Mouse (Mus musculus) lung, embryonic 16.5 days (tissue): ENCODE measurements around the gene Wfikkn1. TPM values are rescaled to one million over a fixed set of nuclear protein-coding genes. Genes with fewer than 3 reads are reported as not detected.

Experiments used
- ATAC-seq: fragments of 200-750 bp; cut with Nextera tagmentation; 2 replicates; pipeline ENCODE4 v1.8.0; 2017; ENCODE audit warnings: low read depth, mild to moderate bottlenecking, moderate library complexity
- H3K27ac ChIP-seq: fragments of 300-500 bp; sonication (generic); 2 replicates; pipeline ENCODE4 v1.5.1; 2014; ENCODE audit warnings: mild to moderate bottlenecking, control low read depth, low read length
- H3K27me3 ChIP-seq: fragments of 300-500 bp; sonication (generic); 2 replicates; pipeline ENCODE4 v1.6.1; 2014; ENCODE audit warnings: low read depth, low read length, mixed read lengths; ENCODE audit not compliant: control insufficient read depth, insufficient read depth
- H3K36me3 ChIP-seq: fragments of 300-500 bp; sonication (generic); 2 replicates; pipeline ENCODE4 v1.6.1; 2014; ENCODE audit warnings: low read length; ENCODE audit not compliant: control insufficient read depth, insufficient read depth
- H3K4me1 ChIP-seq: fragments of 300-500 bp; sonication (generic); replicated peaks from 2 replicates; pipeline ENCODE4 v1.6.1; 2014; ENCODE audit warnings: low read length, mixed read lengths; ENCODE audit not compliant: control insufficient read depth, insufficient read depth
- H3K4me2 ChIP-seq: fragments of 300-500 bp; sonication (generic); 2 replicates; pipeline ENCODE4 v1.6.1; 2014; ENCODE audit warnings: low read depth, low read length, control low read depth
- H3K4me3 ChIP-seq: fragments of 300-500 bp; sonication (generic); 2 replicates; pipeline ENCODE4 v1.5.1; 2014; ENCODE audit warnings: mild to moderate bottlenecking, low read length, control low read depth
- H3K9ac ChIP-seq: fragments of 300-500 bp; sonication (generic); 2 replicates; pipeline ENCODE4 v1.6.1; 2014; ENCODE audit warnings: low read length, control low read depth
- H3K9me3 ChIP-seq: fragments of 300-500 bp; sonication (generic); 2 replicates; pipeline ENCODE4 v1.6.1; 2016; ENCODE audit warnings: low read length; ENCODE audit not compliant: control insufficient read depth
- WGBS: fragments of 180-500 bp; shearing (Covaris S2); extraction: QIAGEN DNeasy Blood & Tissue Kit; methylation state at CpG from one replicate; pipeline ENCODE4 v1.1.7; 2014; 5-methylcytosine and 5-hydroxymethylcytosine counted together
- polyA plus RNA-seq: library from polyadenylated mRNA; unstranded; fragments of >200 nt; fragmentation: Nextera tagmentation; extraction: Ambion mirVana; gene quantifications from 2 replicates; pipeline ENCODE4 v1.2.1, GENCODE M21; 2015

Gene Wfikkn1
- polyA plus RNA-seq, 1 experiment from 2014 or later: 0.43 TPM

GRCm38 (mm10) chr17:25913877-25914275 is 33.2 kb upstream of the Wfikkn1 start:
- no peak for ATAC-seq
- WGBS: 42% methylated on average over 1 of the region's 1 CpGs
- Histone ChIP-seq H3K4me2 (no peak overlapping the region), H3K4me1 (peaks cover 22% of the 10 kb centered on the region), H3K9me3 (no peaks in the 10 kb centered on the region), H3K9ac (no peak overlapping the region), H3K27ac (no peak overlapping the region), H3K4me3 (no peak overlapping the region), H3K36me3 (peaks cover 6% of the 10 kb centered on the region; the same call in 1 of the 2 replicates), H3K27me3 (no peaks in the 10 kb centered on the region)

GRCm38 (mm10) chr17:25913186-25913876 is 32.7 kb upstream of the Wfikkn1 start:
- Histone ChIP-seq H3K27ac (no peak overlapping the region), H3K4me2 (no peak overlapping the region)
- 77% methylated on average over 14 of the region's 14 CpGs for WGBS

DNA sequence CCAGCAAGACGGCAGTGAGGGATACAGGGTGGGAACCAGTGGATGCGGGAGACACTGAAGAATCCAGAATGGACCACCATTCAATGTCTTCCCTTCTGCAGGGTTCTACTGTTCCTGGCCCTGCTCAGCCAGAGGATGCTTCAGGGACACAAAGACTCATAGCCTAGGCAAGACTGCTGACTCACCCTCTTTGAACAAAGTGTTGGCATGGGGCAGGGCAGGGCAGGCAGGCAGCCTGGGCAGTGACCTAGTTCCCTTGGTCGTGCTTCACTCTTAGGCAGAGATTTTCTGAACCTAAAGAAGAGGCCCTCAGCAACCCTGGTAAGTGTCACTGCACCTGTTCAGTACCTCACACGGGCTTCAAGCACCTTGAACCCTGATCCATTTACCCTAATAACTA is 31.2 kb upstream of the Wfikkn1 start:
- 83% methylated on average over 4 of the region's 4 CpGs for WGBS
- Histone ChIP-seq H3K4me3 (no peak overlapping the region), H3K4me1 (peaks cover 11% of the 10 kb centered on the region; the same call in 1 of the 2 replicates), H3K27ac (no peak overlapping the region), H3K9me3 (no peaks in the 10 kb centered on the region), H3K4me2 (no peak overlapping the region), H3K27me3 (no peaks in the 10 kb centered on the region), H3K9ac (no peak overlapping the region), H3K36me3 (peaks cover 2% of the 10 kb centered on the region; the same call in 1 of the 2 replicates)
- ATAC-seq: no peak

More at GRCm38 (mm10) chr17:25913186-25913876, 32.7 kb upstream of the Wfikkn1 start:
- no peak for ATAC-seq
- H3K4me1 ChIP-seq: peaks cover 17% of the 10 kb centered on the region
- no peak overlapping the region for H3K4me3 ChIP-seq
- no peaks in the 10 kb centered on the region for H3K9me3 ChIP-seq
- peaks cover 6% of the 10 kb centered on the region; the same call in 1 of the 2 replicates for H3K36me3 ChIP-seq
- H3K9ac ChIP-seq: no peak overlapping the region
- H3K27me3 ChIP-seq: no peaks in the 10 kb centered on the region

GRCm38 (mm10) chr17:25907640-25908039 is 27.0 kb upstream of the Wfikkn1 start:
- no peaks in the 10 kb centered on the region for H3K4me1 ChIP-seq
- no peaks in the 10 kb centered on the region for H3K9me3 ChIP-seq
- WGBS: 81% methylated on average over 2 of the region's 2 CpGs
- no peaks in the 10 kb centered on the region for H3K27me3 ChIP-seq
- no peak overlapping the region for H3K27ac ChIP-seq
- H3K9ac ChIP-seq: no peak overlapping the region
- ATAC-seq: no peak
- H3K4me3 ChIP-seq: no peak overlapping the region
- H3K36me3 ChIP-seq: no peaks in the 10 kb centered on the region
- H3K4me2 ChIP-seq: no peak overlapping the region

- no peak overlapping the region for H3K9ac ChIP-seq
- no peaks in the 10 kb centered on the region for H3K4me1 ChIP-seq
- H3K27me3 ChIP-seq: no peaks in the 10 kb centered on the region
- 90% methylated on average over 3 of the region's 3 CpGs for WGBS
- no peak for ATAC-seq
- no peak overlapping the region for H3K4me2 ChIP-seq
- H3K36me3 ChIP-seq: peaks cover 3% of the 10 kb centered on the region; the same call in 1 of the 2 replicates
- H3K4me3 ChIP-seq: no peak overlapping the region
- no peaks in the 10 kb centered on the region for H3K9me3 ChIP-seq
- H3K27ac ChIP-seq: no peak overlapping the region
These were observed 22.4 kb upstream of the Wfikkn1 start for GRCm38 (mm10) chr17:25903061-25903460.

GRCm38 (mm10) chr17:25900193-25900592 is 19.5 kb upstream of the Wfikkn1 start:
- WGBS: 97% methylated on average over 1 of the region's 1 CpGs
- no peaks in the 10 kb centered on the region for H3K4me1 ChIP-seq
- no peak overlapping the region for H3K27ac ChIP-seq
- no peak overlapping the region for H3K4me3 ChIP-seq
- no peak overlapping the region for H3K9ac ChIP-seq
- no peak overlapping the region for H3K4me2 ChIP-seq
- no peak for ATAC-seq
- no peaks in the 10 kb centered on the region for H3K9me3 ChIP-seq
- peaks cover 3% of the 10 kb centered on the region; the same call in 1 of the 2 replicates for H3K36me3 ChIP-seq
- H3K27me3 ChIP-seq: no peaks in the 10 kb centered on the region

GRCm38 (mm10) chr17:25895891-25896290 is 15.2 kb upstream of the Wfikkn1 start:
- H3K9ac ChIP-seq: no peak overlapping the region
- no peaks in the 10 kb centered on the region for H3K27me3 ChIP-seq
- H3K4me2 ChIP-seq: no peak overlapping the region
- ATAC-seq: no peak
- no peaks in the 10 kb centered on the region for H3K9me3 ChIP-seq
- no peak overlapping the region for H3K27ac ChIP-seq
- no peak overlapping the region for H3K4me3 ChIP-seq
- 70% methylated on average over 12 of the region's 12 CpGs for WGBS
- peaks cover 3% of the 10 kb centered on the region; the same call in 1 of the 2 replicates for H3K36me3 ChIP-seq
- no peaks in the 10 kb centered on the region for H3K4me1 ChIP-seq

DNA sequence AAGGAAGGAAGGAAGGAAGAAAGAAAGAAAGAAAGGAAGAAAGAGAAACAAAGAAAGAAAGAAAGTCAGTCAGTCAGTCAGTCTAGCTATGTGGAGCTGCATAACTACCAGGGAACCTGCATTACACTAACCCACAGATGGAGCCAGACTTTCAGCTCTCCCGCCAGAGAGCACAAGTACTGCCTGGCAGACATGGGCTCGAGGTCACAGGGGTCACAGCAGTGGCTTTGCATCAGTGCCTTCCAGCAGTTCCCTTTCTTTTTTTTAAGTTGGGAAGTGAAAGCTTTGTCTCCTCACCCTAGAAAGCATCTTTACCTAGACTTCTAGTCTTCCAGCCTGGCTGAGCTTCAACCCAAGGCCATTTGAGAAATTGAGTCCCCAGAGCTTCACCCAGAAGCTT is 14.8 kb upstream of the Wfikkn1 start:
- Histone ChIP-seq H3K9me3 (no peaks in the 10 kb centered on the region), H3K27ac (no peak overlapping the region), H3K4me2 (no peak overlapping the region), H3K36me3 (no peaks in the 10 kb centered on the region; the same call in 1 of the 2 replicates), H3K4me3 (no peak overlapping the region), H3K27me3 (no peaks in the 10 kb centered on the region), H3K4me1 (no peaks in the 10 kb centered on the region), H3K9ac (no peak overlapping the region)
- no peak for ATAC-seq
- 62% methylated on average over 2 of the region's 2 CpGs for WGBS

GRCm38 (mm10) chr17:25893975-25894617 is 13.4 kb upstream of the Wfikkn1 start:
- H3K27me3 ChIP-seq: no peaks in the 10 kb centered on the region
- peak; percentile 78; the same call in 1 of the 2 replicates for ATAC-seq
- no peak overlapping the region for H3K4me2 ChIP-seq
- H3K9ac ChIP-seq: no peak overlapping the region
- no peak overlapping the region for H3K4me3 ChIP-seq
- no peaks in the 10 kb centered on the region for H3K36me3 ChIP-seq
- no peaks in the 10 kb centered on the region for H3K9me3 ChIP-seq
- no peaks in the 10 kb centered on the region for H3K4me1 ChIP-seq
- no peak overlapping the region for H3K27ac ChIP-seq
- WGBS: 30% methylated on average over 2 of the region's 2 CpGs
